Mouse (Mus musculus): Measurements from ENCODE around the gene Stn1. TPM values are rescaled to one million over a fixed set of nuclear protein-coding genes. Genes with fewer than 3 reads are reported as not detected.
A peak's percentile ranks its signal among the peaks of the same experiment; 100 is the strongest.

Stn1 gene
- total RNA-seq (2014; rRNA removed) (16.3 and 28.1 TPM in 2 replicates), polyA plus RNA-seq (2015; fragmentation: Nextera tagmentation; extraction: Ambion mirVana) (19.5 and 22.2 TPM in 2 replicates)

GRCm38 (mm10) chr19:47537300-47537792 is at the start of gene Stn1:
TSS of gene Stn1 (minus strand) at chr19:47537507.
- ATAC-seq (ENCODE audit: low FRiP score): peak; percentile 54
- Histone ChIP-seq H3K9ac (replicated peaks; ENCODE audit: low read length, poor library complexity, severe bottlenecking) (peak within 1 kb of the TSS; percentile 58), H3K27ac (ENCODE audit: low read depth, low read length) (peak within 1 kb of the TSS; percentile 71), H3K4me1 (ENCODE audit: insufficient read depth, low read length) (peaks cover 8% of the 10 kb centered on the region; the same call in 1 of the 2 replicates), H3K4me2 (ENCODE audit: low read depth, low read length, poor library complexity, severe bottlenecking) (peak within 1 kb of the TSS; percentile 67), H3K36me3 (ENCODE audit: insufficient read depth, low read length) (no peaks in the 10 kb centered on the region), H3K4me3 (ENCODE audit: low read depth, low read length) (peak within 1 kb of the TSS; percentile 49), H3K27me3 (ENCODE audit: insufficient read depth, low read length) (no peaks in the 10 kb centered on the region), H3K9me3 (ENCODE audit: low read length) (no peaks in the 10 kb centered on the region)
- 2% methylated on average over 10 of the region's 10 CpGs for WGBS
- TF ChIP-seq CTCF (IDR thresholded peaks at IDR 0.05): no peak
- DNase-seq (ENCODE audit: low spot score): no peak

GRCm38 (mm10) chr19:47587009-47587408 is 49.7 kb upstream of the Stn1 start:
- Histone ChIP-seq H3K9ac (replicated peaks; ENCODE audit: low read length, poor library complexity, severe bottlenecking) (no peak overlapping the region), H3K4me2 (ENCODE audit: low read depth, low read length, poor library complexity, severe bottlenecking) (no peak overlapping the region), H3K27me3 (ENCODE audit: insufficient read depth, low read length) (no peaks in the 10 kb centered on the region), H3K9me3 (ENCODE audit: low read length) (no peaks in the 10 kb centered on the region), H3K4me1 (ENCODE audit: insufficient read depth, low read length) (no peaks in the 10 kb centered on the region; the same call in 1 of the 2 replicates), H3K27ac (ENCODE audit: low read depth, low read length) (no peak overlapping the region), H3K4me3 (ENCODE audit: low read depth, low read length) (no peak overlapping the region), H3K36me3 (ENCODE audit: insufficient read depth, low read length) (no peaks in the 10 kb centered on the region)
- 100% methylated on average over 1 of the region's 1 CpGs for WGBS
- no peak for ATAC-seq (ENCODE audit: low FRiP score)
- TF ChIP-seq CTCF (IDR thresholded peaks at IDR 0.05): no peak
- no peak for DNase-seq (ENCODE audit: low spot score)

- ATAC-seq (ENCODE audit: low FRiP score) (no peak), DNase-seq (ENCODE audit: low spot score) (no peak)
- no peaks in the 10 kb centered on the region; the same call in 1 of the 2 replicates for H3K4me1 ChIP-seq (ENCODE audit: insufficient read depth, low read length)
- H3K9me3 ChIP-seq (ENCODE audit: low read length): no peaks in the 10 kb centered on the region
- TF ChIP-seq CTCF (IDR thresholded peaks at IDR 0.05): no peak
- no peak overlapping the region for H3K4me3 ChIP-seq (ENCODE audit: low read depth, low read length)
- no peak overlapping the region for H3K27ac ChIP-seq (ENCODE audit: low read depth, low read length)
- H3K4me2 ChIP-seq (ENCODE audit: low read depth, low read length, poor library complexity, severe bottlenecking): no peak overlapping the region
- no peak overlapping the region for H3K9ac ChIP-seq (replicated peaks; ENCODE audit: low read length, poor library complexity, severe bottlenecking)
- no peaks in the 10 kb centered on the region for H3K27me3 ChIP-seq (ENCODE audit: insufficient read depth, low read length)
- 88% methylated on average over 1 of the region's 1 CpGs for WGBS
- H3K36me3 ChIP-seq (ENCODE audit: insufficient read depth, low read length): no peaks in the 10 kb centered on the region
Observed at GRCm38 (mm10) chr19:47585772-47586171, 48.5 kb upstream of the Stn1 start.

GRCm38 (mm10) chr19:47579788-47580631 is 42.7 kb upstream of the Stn1 start:
- no peaks in the 10 kb centered on the region for H3K9me3 ChIP-seq (ENCODE audit: low read length)
- DNase-seq (ENCODE audit: low spot score) (no peak), ATAC-seq (ENCODE audit: low FRiP score) (peak; percentile 75)
- H3K36me3 ChIP-seq (ENCODE audit: insufficient read depth, low read length): no peaks in the 10 kb centered on the region
- H3K4me1 ChIP-seq (ENCODE audit: insufficient read depth, low read length): no peaks in the 10 kb centered on the region; the same call in 1 of the 2 replicates
- no peak for TF ChIP-seq CTCF (IDR thresholded peaks at IDR 0.05)
- no peaks in the 10 kb centered on the region for H3K27me3 ChIP-seq (ENCODE audit: insufficient read depth, low read length)
- H3K4me2 ChIP-seq (ENCODE audit: low read depth, low read length, poor library complexity, severe bottlenecking): peak overlapping the region; percentile 71
- WGBS: 1% methylated on average over 49 of the region's 96 CpGs
- H3K4me3 ChIP-seq (ENCODE audit: low read depth, low read length): peak overlapping the region; percentile 84
- peak overlapping the region; percentile 73 for H3K27ac ChIP-seq (ENCODE audit: low read depth, low read length)
- peak overlapping the region; percentile 86 for H3K9ac ChIP-seq (replicated peaks; ENCODE audit: low read length, poor library complexity, severe bottlenecking)

DNA sequence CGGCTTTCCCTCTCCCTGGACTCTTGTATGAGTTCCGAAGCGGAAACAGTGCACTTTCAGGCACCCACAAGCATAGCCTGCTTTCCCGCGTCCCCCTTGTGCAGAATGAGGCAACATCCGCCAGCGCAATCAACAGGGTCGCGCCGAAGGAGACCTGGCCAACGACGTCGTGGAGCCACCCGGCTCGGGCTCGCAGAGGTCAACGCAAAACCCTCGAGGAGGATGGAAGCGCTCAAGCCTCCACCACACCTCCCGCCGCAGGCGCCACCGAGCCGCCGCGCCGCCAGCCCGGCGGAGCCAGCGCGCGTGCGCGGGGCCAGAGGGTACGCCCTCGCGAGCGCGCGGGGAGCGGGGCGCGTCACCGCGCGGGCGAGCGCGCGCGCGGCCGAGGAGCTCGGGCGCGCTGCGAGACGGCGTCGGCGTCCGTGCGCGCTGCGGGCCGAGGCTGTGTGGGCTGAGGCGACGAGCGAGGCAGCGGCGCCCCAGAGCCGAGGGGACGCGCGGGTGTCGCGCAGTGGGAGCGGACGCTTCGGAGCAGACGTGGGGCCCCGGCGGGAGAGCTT is 42.0 kb upstream of the Stn1 start, which contains the start of gene Slk:
Gene Slk, plus strand, starts transcription at position 454 of the 563 bp plus-strand sequence.
- TF ChIP-seq CTCF (IDR thresholded peaks at IDR 0.05): no peak
- H3K27ac ChIP-seq (ENCODE audit: low read depth, low read length): peak within 1 kb of the TSS; percentile 73
- H3K4me1 ChIP-seq (ENCODE audit: insufficient read depth, low read length): no peaks in the 10 kb centered on the region; the same call in 1 of the 2 replicates
- H3K27me3 ChIP-seq (ENCODE audit: insufficient read depth, low read length): no peaks in the 10 kb centered on the region
- peak within 1 kb of the TSS; percentile 86 for H3K9ac ChIP-seq (replicated peaks; ENCODE audit: low read length, poor library complexity, severe bottlenecking)
- WGBS: under 1% methylated on average over 44 of the region's 83 CpGs
- DNase-seq (ENCODE audit: low spot score): peak; percentile 92
- H3K36me3 ChIP-seq (ENCODE audit: insufficient read depth, low read length): no peaks in the 10 kb centered on the region
- H3K9me3 ChIP-seq (ENCODE audit: low read length): no peaks in the 10 kb centered on the region
- peak within 1 kb of the TSS; percentile 71 for H3K4me2 ChIP-seq (ENCODE audit: low read depth, low read length, poor library complexity, severe bottlenecking)
- ATAC-seq (ENCODE audit: low FRiP score): peak; percentile 92
- peak within 1 kb of the TSS; percentile 84 for H3K4me3 ChIP-seq (ENCODE audit: low read depth, low read length)
